Mouse (Mus musculus) cerebellum, adult 9-11 months (tissue): ENCODE measurements around the gene Retnlg.
"Not testable (repeated sequence)": the region's sequence is repeated elsewhere in the genome, so short reads cannot be mapped to it uniquely, and the experiment has no call there.

Experiments
- DNase-seq: peaks from one replicate; pipeline ENCODE4 v3.0.0; 2022

The Retnlg gene

DNA sequence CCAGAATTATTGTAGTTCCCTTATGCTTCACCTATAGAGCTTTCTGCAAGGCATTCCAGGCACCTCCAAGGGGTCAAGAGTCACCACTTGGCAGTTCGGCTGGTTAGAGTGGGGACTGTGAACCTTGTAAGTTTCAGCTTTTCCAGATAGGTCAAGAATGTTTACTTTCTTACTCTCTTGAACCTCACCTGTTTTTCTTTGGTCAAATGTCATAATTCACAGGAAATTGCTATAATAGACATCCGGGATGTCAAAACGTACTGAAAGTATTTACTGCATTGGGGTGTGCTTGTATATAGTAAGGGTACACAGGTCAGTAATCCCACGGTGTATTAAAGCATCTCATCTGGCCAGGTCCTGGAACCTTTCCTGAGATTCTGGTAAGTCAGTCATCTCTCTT, at the start of gene Retnlg:
Gene Retnlg, plus strand, starts transcription at position 301 of the 400 bp plus-strand sequence.
- no peak for DNase-seq

DNA sequence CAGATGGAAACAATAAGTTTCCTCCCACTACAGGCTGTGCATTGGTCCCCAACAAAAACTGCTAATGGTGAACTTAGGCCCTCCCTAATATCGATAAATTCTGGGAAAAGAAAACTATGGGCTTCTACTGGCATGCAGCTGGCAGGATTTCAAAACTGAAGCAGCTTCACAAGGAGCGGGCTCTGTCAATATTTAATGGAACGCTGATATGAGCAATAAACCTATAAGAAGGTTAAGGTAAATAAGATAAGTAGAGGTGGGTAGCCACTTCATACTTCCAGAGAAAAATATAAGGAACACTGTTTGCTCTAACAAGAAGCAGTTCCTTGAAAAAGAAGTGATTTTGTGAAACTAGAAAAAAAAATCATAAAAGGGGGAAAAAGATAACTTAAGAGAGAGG, 45.9 kb upstream of the Retnlg start:
- DNase-seq, result no peak

DNA sequence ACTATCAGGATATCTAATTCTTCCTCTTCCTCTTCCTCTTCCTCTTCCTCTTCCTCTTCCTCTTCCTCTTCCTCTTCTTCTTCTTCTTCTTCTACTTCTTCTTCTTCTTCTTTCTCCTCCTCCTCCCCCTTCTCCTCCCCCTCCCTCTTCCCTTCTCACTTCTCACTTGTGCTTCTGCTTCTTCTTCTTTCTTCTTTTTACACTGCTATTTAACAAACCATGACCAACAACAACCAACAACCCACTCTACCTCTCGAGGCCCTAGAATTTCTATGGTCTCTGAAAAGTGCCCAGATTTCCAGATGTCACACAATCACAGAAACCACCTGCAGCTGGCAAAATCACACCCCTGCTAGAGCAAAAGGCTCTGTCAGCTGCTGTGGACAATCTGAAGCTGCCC, 44.8 kb upstream of the Retnlg start:
- DNase-seq, result no peak

DNA sequence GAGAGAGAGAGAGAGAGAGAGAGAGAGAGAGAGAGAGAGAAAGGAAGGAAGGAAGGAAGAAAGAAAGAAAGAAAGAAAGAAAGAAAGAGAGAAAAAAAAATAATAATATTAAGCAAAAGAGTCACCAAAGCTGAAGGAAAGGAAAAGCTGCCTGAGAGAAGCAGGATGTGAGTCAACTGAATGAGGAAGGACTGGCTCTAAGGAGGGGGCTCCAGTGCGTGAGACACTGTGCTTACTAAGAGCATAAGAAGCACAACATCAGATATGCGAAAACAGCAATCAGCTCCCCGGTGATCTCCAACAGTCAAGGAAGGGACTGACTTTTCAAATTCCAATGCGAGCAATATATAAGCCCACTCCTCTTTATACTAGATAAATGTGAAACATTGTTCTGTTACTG, 43.4 kb upstream of the Retnlg start:
- no peak for DNase-seq

DNA sequence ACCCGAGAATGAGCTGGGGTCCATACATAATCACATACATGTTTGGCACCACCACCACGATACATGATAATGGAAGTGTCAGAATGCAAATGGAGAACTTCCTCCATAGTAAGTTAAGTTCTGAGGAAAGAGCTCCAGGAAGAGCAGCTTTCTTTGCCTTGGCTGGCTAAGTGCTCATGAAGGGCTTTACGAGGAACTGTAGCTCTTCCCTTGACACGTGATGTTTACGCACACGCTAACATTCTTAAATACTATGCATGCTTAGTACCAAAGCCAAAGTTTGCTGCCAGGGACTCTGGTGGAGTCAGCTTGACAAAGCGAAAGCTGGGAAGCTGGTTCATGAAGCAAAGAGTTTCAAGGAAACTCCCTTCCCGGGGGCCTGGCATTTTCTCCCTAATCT, 40.4 kb upstream of the Retnlg start:
- no peak for DNase-seq

DNA sequence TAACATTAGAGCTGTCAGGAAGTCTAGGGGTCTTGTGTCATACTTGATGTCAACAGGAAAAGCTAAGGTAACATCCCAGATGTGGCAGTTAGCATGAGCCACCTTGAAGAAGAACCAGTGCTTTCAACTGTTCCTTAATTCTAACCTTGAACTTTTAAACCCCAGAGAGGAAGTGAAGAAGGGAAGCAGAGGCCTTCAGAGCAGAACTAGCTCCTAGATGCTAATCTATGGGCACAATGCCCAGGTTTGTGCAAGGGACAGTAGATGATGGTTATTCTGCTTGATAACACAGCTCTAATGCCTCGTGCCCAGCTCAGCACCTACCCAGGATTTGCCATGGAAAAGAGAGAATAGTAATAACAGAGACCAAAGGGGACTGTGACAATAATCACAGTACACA, 38.8 kb upstream of the Retnlg start:
- not testable (repeated sequence) for DNase-seq

DNA sequence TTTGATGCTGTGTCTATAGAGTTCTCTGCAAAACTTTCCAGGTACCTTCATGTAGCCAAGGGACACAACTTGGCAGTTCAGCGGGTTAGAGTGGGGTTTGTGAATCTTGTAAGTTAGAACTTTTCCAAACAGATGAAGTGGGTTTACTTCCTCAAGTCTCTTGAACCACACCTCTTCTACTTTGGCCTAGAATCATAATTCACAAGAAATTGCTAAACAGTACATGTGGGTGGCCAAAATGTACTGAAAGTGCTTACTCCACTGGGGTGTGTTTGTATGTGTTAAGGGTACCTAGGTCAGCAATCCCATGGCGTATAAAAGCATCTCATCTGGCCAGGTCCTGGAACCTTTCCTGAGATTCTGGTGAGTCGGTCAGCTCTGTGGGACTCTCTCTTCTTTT, 30.2 kb upstream of the Retnlg start, which contains the start of gene Retnla:
Gene Retnla, plus strand, starts transcription at position 286 of the 400 bp plus-strand sequence.
- DNase-seq, result no peak

DNA sequence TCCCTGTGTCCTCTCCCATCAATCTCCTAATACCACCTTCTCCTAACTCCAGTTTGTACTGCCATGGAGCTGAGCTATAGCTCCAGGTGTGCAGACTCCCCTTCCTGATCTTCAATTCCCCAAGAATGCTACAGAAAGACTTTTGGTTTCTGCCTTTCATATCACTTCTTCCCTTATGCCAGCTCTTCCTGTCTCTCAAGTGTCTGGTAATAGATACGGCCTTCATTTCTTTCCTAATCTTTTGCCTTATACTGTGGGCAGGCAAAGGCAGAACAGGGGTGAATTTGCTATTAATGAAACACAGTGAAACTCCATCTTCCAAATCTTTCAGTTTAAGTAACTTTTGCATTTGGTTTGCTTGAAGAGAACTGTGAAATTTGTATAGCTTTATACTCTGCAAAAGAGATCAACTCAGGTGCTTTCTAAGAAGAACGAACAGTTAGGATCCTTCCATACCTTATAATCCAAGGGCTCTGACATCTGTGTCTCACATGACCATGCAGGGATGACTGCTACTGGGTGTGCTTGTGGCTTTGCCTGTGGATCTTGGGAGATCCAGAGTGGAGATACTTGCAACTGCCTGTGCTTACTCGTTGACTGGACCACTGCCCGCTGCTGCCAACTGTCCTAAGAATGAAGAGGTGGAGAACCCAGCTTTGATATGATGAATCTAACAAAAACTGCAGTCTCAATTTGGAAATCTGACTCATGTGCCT, 28.6 kb upstream of the Retnlg start:
- no peak for DNase-seq

DNA sequence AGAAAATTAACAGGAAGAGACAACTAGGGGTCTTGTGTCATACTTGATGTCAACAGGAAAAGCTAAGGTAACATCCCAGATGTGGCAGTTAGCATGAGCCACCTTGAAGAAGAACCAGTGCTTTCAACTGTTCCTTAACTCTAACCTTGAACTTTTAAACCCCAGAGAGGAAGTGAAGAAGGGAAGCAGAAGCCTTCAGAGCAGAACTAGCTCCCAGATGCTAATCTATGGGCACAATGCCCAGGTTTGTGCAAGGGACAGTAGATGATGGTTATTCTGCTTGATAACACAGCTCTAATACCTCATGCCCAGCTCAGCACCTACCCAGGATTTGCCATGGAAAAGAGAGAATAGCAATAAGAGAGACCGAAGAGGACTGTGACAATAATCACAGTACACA, 7.4 kb upstream of the Retnlg start:
- DNase-seq, result not testable (repeated sequence)

DNA sequence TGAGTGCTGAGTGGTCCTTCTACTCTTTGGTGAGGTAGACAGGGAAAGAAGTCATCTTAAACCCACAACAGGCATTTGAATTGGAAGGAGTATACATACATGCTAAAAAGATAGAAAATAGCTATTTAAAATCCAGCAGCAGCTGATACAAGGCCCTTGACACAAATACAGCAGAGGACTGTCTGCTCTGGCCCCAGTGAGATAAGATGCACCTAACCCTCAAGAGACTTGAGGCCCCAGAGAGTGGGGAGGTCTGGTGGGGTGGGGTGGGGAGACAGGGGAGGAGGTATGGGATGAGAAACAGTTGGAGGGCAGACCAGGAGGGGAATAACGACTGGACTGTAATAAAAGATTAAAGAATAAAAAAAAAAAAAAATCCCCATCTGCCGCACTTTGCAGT, 4.7 kb upstream of the Retnlg start:
- DNase-seq, result no peak

DNA sequence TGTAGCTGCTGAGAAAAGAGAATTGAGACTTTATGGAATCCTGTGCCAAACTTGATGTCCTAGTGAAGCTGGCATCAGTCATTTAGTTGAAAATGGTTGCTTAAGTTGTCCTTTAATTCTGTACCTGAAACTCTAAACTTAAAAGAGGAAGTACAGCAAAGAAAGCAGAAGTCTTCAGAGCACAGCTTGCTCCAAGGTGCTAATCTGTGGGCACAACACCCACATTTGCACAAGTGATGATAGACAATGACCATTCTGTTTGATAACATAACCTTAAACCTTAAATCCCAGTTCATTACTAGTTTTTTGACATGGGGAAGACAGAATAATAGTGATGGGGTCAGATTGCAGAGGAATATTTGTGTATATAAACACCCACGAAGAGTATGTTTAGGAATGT, 3.8 kb upstream of the Retnlg start:
- DNase-seq, result no peak

DNA sequence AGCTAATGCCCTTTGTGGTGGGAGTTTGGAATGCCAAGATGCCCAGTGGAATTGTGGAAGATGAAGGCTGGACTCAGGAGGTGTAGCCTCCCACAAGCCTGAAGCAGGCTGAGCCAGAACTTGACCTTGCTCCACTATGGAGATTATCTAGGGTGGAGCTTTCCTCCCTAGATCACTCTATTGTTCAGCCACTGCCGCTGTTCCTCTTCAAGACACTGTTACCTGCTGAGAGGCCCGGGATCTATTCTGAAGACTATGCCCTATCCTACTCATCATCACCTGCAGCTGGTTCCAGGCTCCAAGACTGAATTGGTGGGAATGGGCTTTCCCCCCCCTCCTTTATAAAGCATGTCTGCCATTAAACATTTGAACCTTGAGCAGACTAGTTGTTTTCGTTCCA, 2.8 kb upstream of the Retnlg start:
- no peak for DNase-seq

DNA sequence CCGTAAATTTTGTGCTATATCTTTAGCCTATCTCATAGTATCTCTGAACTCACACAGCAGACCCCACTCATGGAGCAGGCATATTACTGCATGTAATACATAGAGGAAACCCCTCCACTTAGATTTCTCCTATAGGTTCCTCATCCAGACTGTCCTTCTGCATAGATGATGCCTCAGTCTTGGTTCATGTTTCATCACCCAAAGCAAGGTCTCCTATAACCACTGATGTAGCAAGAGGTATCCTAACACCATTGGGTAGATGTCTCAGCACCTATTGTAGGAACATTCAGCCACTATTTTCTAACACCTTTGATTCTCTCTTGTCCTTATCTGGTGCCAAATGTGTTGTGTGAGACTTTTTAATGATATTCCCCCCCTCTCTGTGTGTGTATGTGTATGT, 667 bp upstream of the Retnlg start:
- no peak for DNase-seq

DNA sequence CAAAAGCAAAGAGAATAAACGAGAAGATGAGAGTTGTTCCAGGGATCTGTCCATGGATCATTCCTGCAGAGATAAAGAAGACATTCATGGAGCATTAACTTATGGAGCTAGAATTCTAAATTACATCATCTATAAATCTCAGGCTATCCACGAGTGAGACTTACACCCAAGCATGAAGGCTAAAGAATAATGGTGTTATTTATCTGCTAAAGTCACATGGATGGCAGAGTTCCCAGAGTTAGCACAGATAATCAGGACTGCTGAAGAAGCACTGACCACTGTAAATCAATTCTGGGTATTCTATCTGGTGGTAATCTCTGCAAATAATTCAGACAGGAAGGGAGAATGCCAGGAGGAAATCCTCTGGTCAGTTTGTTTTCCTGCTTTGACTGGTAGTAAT, 18.3 kb downstream of the Retnlg start:
- no peak for DNase-seq

DNA sequence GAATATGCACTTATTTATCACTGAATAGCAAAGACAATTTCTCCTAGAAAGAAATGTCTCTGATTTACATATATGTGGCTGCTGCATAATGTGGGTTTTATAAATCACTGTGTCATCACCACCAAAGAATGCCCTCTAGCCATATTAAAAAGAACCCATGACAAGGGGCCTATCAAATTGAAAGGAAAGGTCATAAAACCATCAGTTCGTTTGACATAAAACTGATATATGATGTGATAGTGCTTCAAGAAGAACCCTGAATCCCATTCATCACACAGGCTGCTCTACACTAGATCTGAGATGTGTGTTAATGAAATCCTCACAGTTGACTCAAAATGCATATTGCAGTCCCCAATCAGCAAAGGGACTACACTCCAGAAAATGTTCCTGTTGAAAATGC, 27.4 kb downstream of the Retnlg start:
- no peak for DNase-seq

DNA sequence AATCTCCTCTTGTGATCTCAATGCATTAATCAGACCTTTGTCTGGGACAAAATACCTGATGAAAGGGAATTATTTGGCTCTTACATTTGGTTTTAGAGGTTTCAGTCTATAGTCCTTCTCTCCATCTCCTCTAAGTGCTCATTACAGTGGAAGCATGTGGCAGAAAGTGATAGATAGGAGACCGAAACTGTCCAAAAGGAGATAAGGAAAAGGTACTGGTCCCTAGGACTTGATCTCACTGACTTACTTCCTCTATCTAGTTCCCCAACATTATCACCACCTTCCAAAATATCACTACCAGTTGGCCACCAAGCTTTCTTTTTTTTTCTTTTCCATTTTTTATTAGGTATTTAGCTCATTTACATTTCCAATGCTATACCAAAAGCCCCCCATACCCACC, 38.8 kb downstream of the Retnlg start:
- DNase-seq, result no peak

DNA sequence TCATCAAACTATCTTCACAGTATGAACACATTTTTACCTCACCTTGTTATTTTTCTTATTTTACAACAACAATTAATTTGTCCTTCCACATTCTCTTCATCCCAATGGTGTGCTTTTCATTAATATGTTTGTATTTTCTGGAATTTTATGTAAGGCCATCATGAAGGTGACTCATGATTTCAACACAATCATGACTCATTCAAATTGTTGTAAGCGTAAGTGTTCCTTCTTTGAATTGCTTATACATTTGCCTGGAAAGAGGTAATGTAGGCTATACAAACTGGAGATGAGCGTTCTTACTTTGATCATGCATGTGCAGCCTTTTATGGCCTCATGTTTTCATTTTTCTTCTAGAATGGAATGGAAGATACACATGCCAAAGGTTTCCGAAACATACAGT, 40.8 kb downstream of the Retnlg start:
- no peak for DNase-seq

DNA sequence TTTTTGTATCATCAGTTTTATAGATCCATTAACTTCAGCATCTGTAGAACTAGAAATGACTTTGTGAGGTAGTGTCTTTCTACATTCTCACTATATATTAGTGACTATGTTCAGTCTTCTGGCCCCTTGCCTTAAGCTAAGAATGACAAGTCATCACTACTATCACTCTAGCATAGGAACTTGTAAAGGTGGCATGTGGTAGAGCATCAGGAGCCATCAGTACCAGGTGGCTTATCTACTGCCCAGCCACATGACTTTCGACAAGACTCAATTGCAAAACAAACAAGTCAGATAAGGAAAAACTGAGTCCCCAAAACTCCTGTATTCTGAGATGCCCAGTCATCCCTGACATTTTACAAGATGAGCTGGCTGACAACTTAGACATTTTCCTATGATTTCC, 51.3 kb downstream of the Retnlg start:
- DNase-seq, result no peak
